Mouse (Mus musculus) liver, postnatal 0 days (tissue): Measurements from ENCODE around the gene Mapk9.

ENCODE experiments used
- CTCF ChIP-seq: sonication (generic); IDR thresholded peaks from 2 replicates; pipeline ENCODE4 v1.5.1; 2016; ENCODE audit warnings: antibody characterized with exemption, low read depth
- EP300 ChIP-seq: IDR thresholded peaks from 2 replicates; pipeline ENCODE4 v1.6.1; 2016; ENCODE audit warnings: antibody characterized with exemption, low read depth, mild to moderate bottlenecking

DNA sequence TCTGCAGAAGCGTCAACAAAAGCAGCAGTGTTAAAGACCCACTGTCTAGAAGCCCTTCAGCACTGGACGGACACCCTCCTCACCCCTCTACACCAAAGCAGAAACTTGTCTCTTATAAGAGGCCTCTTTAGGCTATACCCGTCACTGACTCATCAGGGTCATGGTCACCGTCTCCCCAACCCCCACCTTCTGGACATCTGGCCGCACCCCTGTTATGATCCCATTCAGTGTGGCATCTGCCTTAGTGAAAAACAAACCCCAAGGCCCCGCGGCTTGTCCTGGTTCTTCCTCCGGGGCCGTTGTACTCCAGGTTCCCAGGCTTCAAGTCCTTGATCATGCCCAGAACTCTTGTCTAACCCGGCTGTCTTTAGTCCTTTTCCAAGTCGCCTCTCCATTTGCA is 593 bp upstream of the Mapk9 start:
- TF ChIP-seq CTCF, result no peak
- no peak for TF ChIP-seq EP300
